In the genomic region with DNA sequence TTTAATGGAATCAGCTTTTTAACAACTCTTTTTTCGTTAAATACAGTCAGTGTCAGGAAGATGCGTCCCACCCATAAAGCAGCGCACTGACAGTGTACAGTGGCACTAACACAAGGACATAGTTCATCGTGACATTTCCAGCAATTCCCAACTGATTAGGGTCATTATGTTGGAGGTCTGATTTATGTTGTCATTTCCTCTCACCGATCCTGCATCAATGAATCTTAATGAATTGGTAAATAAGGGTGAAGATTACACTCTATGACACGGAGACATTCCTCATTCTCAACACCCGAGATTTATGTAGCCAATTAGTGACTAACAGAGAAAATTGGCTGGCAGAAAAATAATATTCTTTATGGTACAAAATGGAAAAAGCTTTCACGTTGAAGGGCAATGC, we compare ENCODE assay signal across 20 mouse cellular contexts.
A peak's percentile ranks its signal among the peaks of the same experiment; 100 is the strongest.
DNase-seq lines count a peak whose midpoint lies in the region; ATAC-seq lines count a peak whose summit lies in the region.
"Had no signal": no experiment of that assay in that cellular context is flagged by ENCODE, and none has a peak within 500 bp of the region (broad histone marks: within the 10 kb centered on the region; RNA-seq: fewer than 3 reads in every experiment).

No protein-coding gene starts in this region.

- DNase-seq in forebrain, embryonic 11.5 days (ENCODE audit: low spot score): no peak
- no peak for DNase-seq in kidney, adult 18-20 months
- DNase-seq in forelimb bud, embryonic 11.5 days (ENCODE audit: low read depth, low spot score): peak; percentile 55
- DNase-seq in MN1 (ENCODE audit: low spot score): no peak
- no peak for DNase-seq in yolk sac, embryonic 10.5 days (ENCODE audit: low spot score)
- DNase-seq: cerebellum, adult 8-10 months; gastrocnemius, postnatal 36 days; lung, adult 2 months; lung, postnatal 36 days; right cerebral cortex, adult 18-20 months had no signal

- no peak overlapping the region for H3K9ac ChIP-seq in forebrain, embryonic 11.5 days (ENCODE audit: low read length)
- no peak overlapping the region for H3K9ac ChIP-seq in forebrain, embryonic 15.5 days (replicated peaks)
- H3K9ac ChIP-seq in kidney, embryonic 14.5 days (ENCODE audit: low read depth, low read length): no peak overlapping the region
- no peak overlapping the region for H3K9ac ChIP-seq in neural tube, embryonic 14.5 days (replicated peaks; ENCODE audit: low read depth, low read length)

- H3K27ac ChIP-seq in forebrain, embryonic 11.5 days (ENCODE audit: low read depth, low read length): no peak overlapping the region
- no peak overlapping the region for H3K27ac ChIP-seq in forebrain, embryonic 15.5 days (replicated peaks)
- no peak overlapping the region for H3K27ac ChIP-seq in kidney, embryonic 14.5 days (ENCODE audit: low read depth, low read length)
- H3K27ac ChIP-seq in neural tube, embryonic 14.5 days (ENCODE audit: low read depth, low read length): no peak overlapping the region
- H3K27ac ChIP-seq: heart, embryonic 10.5 days; kidney, postnatal 0 days had no signal

- H3K36me3 ChIP-seq in forebrain, embryonic 11.5 days (ENCODE audit: control insufficient read depth, insufficient read depth, low read length): no peaks in the 10 kb centered on the region
- no peaks in the 10 kb centered on the region for H3K36me3 ChIP-seq in forebrain, embryonic 15.5 days
- H3K36me3 ChIP-seq in kidney, embryonic 14.5 days (ENCODE audit: control insufficient read depth, insufficient read depth, low read length): no peaks in the 10 kb centered on the region
- H3K36me3 ChIP-seq in neural tube, embryonic 14.5 days (ENCODE audit: control insufficient read depth, insufficient read depth, low read length): no peaks in the 10 kb centered on the region
- H3K36me3 ChIP-seq: heart, embryonic 10.5 days had no signal

- H3K4me2 ChIP-seq in forebrain, embryonic 11.5 days (ENCODE audit: low read depth, low read length, severe bottlenecking): no peak overlapping the region
- H3K4me2 ChIP-seq in forebrain, embryonic 15.5 days (replicated peaks): no peak overlapping the region
- no peak overlapping the region for H3K4me2 ChIP-seq in kidney, embryonic 14.5 days (replicated peaks; ENCODE audit: low read depth, low read length)
- H3K4me2 ChIP-seq in neural tube, embryonic 14.5 days (ENCODE audit: low read depth, low read length): no peak overlapping the region
- H3K4me2 ChIP-seq: liver, embryonic 11.5 days had no signal

- H3K4me1 ChIP-seq in forebrain, embryonic 11.5 days (replicated peaks; ENCODE audit: control insufficient read depth, insufficient read depth, low read length): peaks cover 9% of the 10 kb centered on the region
- peaks cover 34% of the 10 kb centered on the region for H3K4me1 ChIP-seq in forebrain, embryonic 15.5 days
- H3K4me1 ChIP-seq in kidney, embryonic 14.5 days (ENCODE audit: control insufficient read depth, insufficient read depth, low read length): peaks cover 13% of the 10 kb centered on the region; the same call in 1 of the 2 replicates
- H3K4me1 ChIP-seq in neural tube, embryonic 14.5 days (ENCODE audit: control insufficient read depth, insufficient read depth, low read length): peaks cover 11% of the 10 kb centered on the region; the same call in 1 of the 2 replicates

- ATAC-seq in forebrain, embryonic 11.5 days (replicated peaks; ENCODE audit: low FRiP score): 0 out of 2 replicates have a peak, but pooled peaks have one; percentile 11
- ATAC-seq in forebrain, embryonic 15.5 days (replicated peaks): no peak
- 0 out of 2 replicates have a peak, but pooled peaks have one; percentile 24 for ATAC-seq in kidney, embryonic 14.5 days (ENCODE audit: low FRiP score, low TSS enrichment)
- peak; percentile 78 for ATAC-seq in neural tube, embryonic 14.5 days (ENCODE audit: low read depth)
- ATAC-seq: CD4-positive, CD25-positive, alpha-beta regulatory T cell, adult 4 months; inflammation-experienced regulatory T-cells, adult 6 months had no signal

- no peak overlapping the region for H3K4me3 ChIP-seq in forebrain, embryonic 11.5 days (ENCODE audit: low read depth, low read length)
- no peak overlapping the region for H3K4me3 ChIP-seq in forebrain, embryonic 15.5 days
- H3K4me3 ChIP-seq in kidney, embryonic 14.5 days (ENCODE audit: low read length): no peak overlapping the region
- no peak overlapping the region for H3K4me3 ChIP-seq in neural tube, embryonic 14.5 days (ENCODE audit: low read depth, low read length)
- H3K4me3 ChIP-seq: erythroblast, embryonic 14.5 days; heart, embryonic 10.5 days had no signal

- WGBS in forebrain, embryonic 11.5 days: 55% methylated on average over 8 of the region's 8 CpGs
- WGBS in forebrain, embryonic 15.5 days: 21% methylated on average over 8 of the region's 8 CpGs
- 11% methylated on average over 8 of the region's 8 CpGs for WGBS in kidney, embryonic 14.5 days
- 17% methylated on average over 8 of the region's 8 CpGs for WGBS in neural tube, embryonic 14.5 days

- no peaks in the 10 kb centered on the region for H3K9me3 ChIP-seq in forebrain, embryonic 11.5 days (ENCODE audit: control insufficient read depth, low read length)
- H3K9me3 ChIP-seq in forebrain, embryonic 15.5 days: no peaks in the 10 kb centered on the region
- no peaks in the 10 kb centered on the region for H3K9me3 ChIP-seq in kidney, embryonic 14.5 days (ENCODE audit: control insufficient read depth, low read length)
- H3K9me3 ChIP-seq in neural tube, embryonic 14.5 days (ENCODE audit: control insufficient read depth, low read length): no peaks in the 10 kb centered on the region
- H3K9me3 ChIP-seq: G1E; heart, embryonic 10.5 days had no signal

- no peaks in the 10 kb centered on the region for H3K27me3 ChIP-seq in forebrain, embryonic 11.5 days (ENCODE audit: control insufficient read depth, insufficient read depth, low read length)
- no peaks in the 10 kb centered on the region for H3K27me3 ChIP-seq in forebrain, embryonic 15.5 days
- no peaks in the 10 kb centered on the region for H3K27me3 ChIP-seq in kidney, embryonic 14.5 days (ENCODE audit: control insufficient read depth, insufficient read depth, low read length)
- H3K27me3 ChIP-seq in neural tube, embryonic 14.5 days (ENCODE audit: control insufficient read depth, insufficient read depth, low read length): no peaks in the 10 kb centered on the region
